Mouse (Mus musculus): ENCODE results near the gene Pknox2.

- TF ChIP-seq POLR2A (IDR thresholded peaks at IDR 0.05; ENCODE audit: control insufficient read depth, low read depth, low read length) (no peak), CTCF (IDR thresholded peaks at IDR 0.05; ENCODE audit: control insufficient read depth, insufficient read depth, insufficient replicate concordance, low read depth, low read length) (no peak)
Measured at GRCm38 (mm10) chr9:37013565-37013964, 133.6 kb downstream of the Pknox2 start.
